Mouse (Mus musculus): ENCODE measurements around the gene Pcmtd2. TPM values are rescaled to one million over a fixed set of nuclear protein-coding genes. Genes with fewer than 3 reads are reported as not detected.
"Not testable (repeated sequence)": the region's sequence is repeated elsewhere in the genome, so short reads cannot be mapped to it uniquely, and the experiment has no call there.

The Pcmtd2 gene
- 10 to 100 TPM; 37.2 to 47.1 TPM for total RNA-seq (2021)
- long read RNA-seq, experiment 1, transcript Pcmtd2-201 (7 exons, 3,569 nt) = major isoform, 50 of 59 reads
- long read RNA-seq, experiment 1, partial matches to known transcripts = 1 of 59 reads
- long read RNA-seq, experiment 1, other reads (novel, unspliced or antisense) = 6 of 59 reads
- long read RNA-seq, experiment 2, transcript Pcmtd2-201 (7 exons, 3,569 nt) = major isoform, 47 of 57 reads
- long read RNA-seq, experiment 2, partial matches to known transcripts = 4 of 57 reads
- long read RNA-seq, experiment 2, other reads (novel, unspliced or antisense) = 5 of 57 reads

- H3K27ac ChIP-seq = peak within 1 kb of the TSS; percentile 99
- DNase-seq = peak; percentile 95
- H3K4me3 ChIP-seq = peak within 1 kb of the TSS; percentile 90
- TF ChIP-seq CTCF (IDR thresholded peaks at IDR 0.05) = no peak
- intact Hi-C loops (cut with DNase I) = no loop called here
Measured at GRCm38 (mm10) chr2:181837372-181838292, at the start of gene Pcmtd2. TSS of gene Pcmtd2 (plus strand) at chr2:181837854.

GRCm38 (mm10) chr2:181789396-181789795 lies 48.3 kb upstream of the Pcmtd2 start:
- H3K27ac ChIP-seq = no peak overlapping the region
- no peak overlapping the region for H3K4me3 ChIP-seq
- intact Hi-C loops (cut with DNase I) = no loop called here
- TF ChIP-seq CTCF (IDR thresholded peaks at IDR 0.05) = no peak
- DNase-seq = no peak

- intact Hi-C loops (cut with DNase I); H3K27ac ChIP-seq; H3K4me3 ChIP-seq; DNase-seq: not testable (repeated sequence)
Measured at GRCm38 (mm10) chr2:181793186-181793585, 44.5 kb upstream of the Pcmtd2 start.

GRCm38 (mm10) chr2:181795641-181796130 lies 42.0 kb upstream of the Pcmtd2 start:
- TF ChIP-seq CTCF (IDR thresholded peaks at IDR 0.05) = no peak
- intact Hi-C loops (cut with DNase I) = no loop called here
- no peak for DNase-seq
- no peak overlapping the region for H3K4me3 ChIP-seq
- no peak overlapping the region for H3K27ac ChIP-seq

GRCm38 (mm10) chr2:181797672-181798071 lies 40.0 kb upstream of the Pcmtd2 start:
- no peak for TF ChIP-seq CTCF (IDR thresholded peaks at IDR 0.05)
- Histone ChIP-seq H3K4me3 (no peak overlapping the region), H3K27ac (no peak overlapping the region)
- no peak for DNase-seq
- intact Hi-C loops (cut with DNase I) = no loop called here

- DNase-seq = no peak
- H3K4me3 ChIP-seq = no peak overlapping the region
- no peak for TF ChIP-seq CTCF (IDR thresholded peaks at IDR 0.05)
- intact Hi-C loops (cut with DNase I) = no loop called here
- no peak overlapping the region for H3K27ac ChIP-seq
Measured at GRCm38 (mm10) chr2:181829032-181829650, 8.5 kb upstream of the Pcmtd2 start.

- Histone ChIP-seq H3K4me3 (no peak overlapping the region), H3K27ac (no peak overlapping the region)
- intact Hi-C loops (cut with DNase I) = loop anchor here (5.0 kb wide), 1 partner anchor 55 kb away; no protein-coding TSS in a partner anchor
- TF ChIP-seq CTCF (IDR thresholded peaks at IDR 0.05) = no peak
- DNase-seq = no peak
Measured at GRCm38 (mm10) chr2:181832745-181833144, 4.9 kb upstream of the Pcmtd2 start.

- DNase-seq = peak; percentile 21
- H3K4me3 ChIP-seq = peak overlapping the region; percentile 90
- no peak for TF ChIP-seq CTCF (IDR thresholded peaks at IDR 0.05)
- peak overlapping the region; percentile 99 for H3K27ac ChIP-seq
- intact Hi-C loops (cut with DNase I) = no loop called here
Measured at GRCm38 (mm10) chr2:181838293-181838680, 633 bp downstream of the Pcmtd2 start.

GRCm38 (mm10) chr2:181845709-181846394 lies 8.2 kb downstream of the Pcmtd2 start:
- no peak overlapping the region for H3K27ac ChIP-seq
- TF ChIP-seq CTCF (IDR thresholded peaks at IDR 0.05) = no peak
- no peak overlapping the region for H3K4me3 ChIP-seq
- DNase-seq = no peak
- intact Hi-C loops (cut with DNase I) = no loop called here

- intact Hi-C loops (cut with DNase I) = loop anchor here (10.0 kb wide), 1 partner anchor 179 kb away; the partner anchor contains the start of gene Tcea2
- H3K27ac ChIP-seq = peak within 1 kb of the TSS; percentile 77
- no peak for TF ChIP-seq CTCF (IDR thresholded peaks at IDR 0.05)
Measured at GRCm38 (mm10) chr2:181863791-181864535, 26.3 kb downstream of the Pcmtd2 start, which contains the start of gene Polr3k. TSS of gene Polr3k (plus strand) at chr2:181864337.

GRCm38 (mm10) chr2:181864536-181864860 lies 26.8 kb downstream of the Pcmtd2 start:
- intact Hi-C loops (cut with DNase I) = loop anchor here (10.0 kb wide), 1 partner anchor 180 kb away; the partner anchor contains the start of gene Tcea2
- no peak for DNase-seq
- no peak for TF ChIP-seq CTCF (IDR thresholded peaks at IDR 0.05)
- peak overlapping the region; percentile 90 for H3K4me3 ChIP-seq
- peak overlapping the region; percentile 77 for H3K27ac ChIP-seq

More at GRCm38 (mm10) chr2:181863791-181864535, 26.3 kb downstream of the Pcmtd2 start, which contains the start of gene Polr3k:
- H3K4me3 ChIP-seq = peak within 1 kb of the TSS; percentile 90
- peak; percentile 94 for DNase-seq
